Mouse (Mus musculus) ES-E14 (cell line): ENCODE data around the gene Sigirr.

Source experiments
- CHD2 ChIP-seq: IDR thresholded peaks from 2 replicates; pipeline ENCODE4 v1.6.1; 2014; ENCODE audit warnings: mild to moderate bottlenecking, low read depth, low read length, inconsistent platforms
- HCFC1 ChIP-seq: IDR thresholded peaks from 2 replicates; pipeline ENCODE4 v1.6.1; 2012; ENCODE audit warnings: low read length, inconsistent platforms, borderline replicate concordance; ENCODE audit not compliant: insufficient read depth

DNA sequence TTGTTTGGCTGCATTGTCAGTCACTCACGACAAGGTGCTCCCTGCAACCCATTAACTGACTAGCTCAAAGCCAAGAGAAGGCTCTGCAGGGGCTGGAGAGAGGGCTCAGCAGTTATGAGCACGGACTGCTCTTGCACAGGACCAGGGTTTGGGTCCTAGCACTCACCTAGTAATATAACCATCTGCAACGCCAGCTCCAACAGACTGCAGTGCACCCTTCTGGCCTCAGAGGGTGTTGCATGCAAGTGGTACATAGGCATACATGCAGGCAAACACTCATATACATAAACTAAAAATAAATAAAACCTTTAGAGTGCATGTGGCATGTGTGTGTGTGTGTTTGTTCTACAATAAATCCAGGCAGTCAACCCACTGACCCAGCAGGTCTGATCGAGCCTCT lies 44.6 kb downstream of the Sigirr start:
- TF ChIP-seq CHD2 (no peak), HCFC1 (no peak)
